Mouse (Mus musculus) central nervous system, embryonic 11.5 days (tissue): ENCODE measurements around the gene 2010315B03Rik. TPM values are rescaled to one million over a fixed set of nuclear protein-coding genes. Genes with fewer than 3 reads are reported as not detected.

ENCODE experiments used
- polyA plus RNA-seq: library from polyadenylated mRNA; depleted of rRNA; stranded (reverse); fragments of >200 nt; gene quantifications from 2 replicates; pipeline ENCODE4 v1.2.3, GENCODE M21; 2012; rRNA removed

2010315B03Rik gene
- 6.3 and 9.6 TPM in 2 replicates for polyA plus RNA-seq

GRCm38 (mm10) chr9:124312171-124313142 is at the start of gene 2010315B03Rik:
2010315B03Rik (minus strand) TSS chr9:124312696.

Other genes starting within 250 kb of the 2010315B03Rik start
- 0.16 and 0.48 TPM in 2 replicates for gene Ccr2, start 210.7 kb downstream of the 2010315B03Rik start, polyA plus RNA-seq
- 0.17 and 0.75 TPM in 2 replicates for gene Ccr5, start 191.2 kb downstream of the 2010315B03Rik start, polyA plus RNA-seq
- 212 and 220 TPM in 2 replicates for gene Ppp2r3d, start 164.2 kb upstream of the 2010315B03Rik start, polyA plus RNA-seq
- gene Gm21836, start 181.1 kb upstream of the 2010315B03Rik start, polyA plus RNA-seq = not detected in 2 replicates